Mouse (Mus musculus): ENCODE results near the gene Adap2. TPM values are rescaled to one million over a fixed set of nuclear protein-coding genes. Genes with fewer than 3 reads are reported as not detected.

Adap2 gene
- polyA plus RNA-seq (2014; fragmentation: Illumina TruSeq; extraction: RNeasy Lipid Tissue Mini Kit (QIAGEN cat#74804); ENCODE audit: insufficient read depth, low read depth, low replicate concordance), result 3.1 TPM

DNA sequence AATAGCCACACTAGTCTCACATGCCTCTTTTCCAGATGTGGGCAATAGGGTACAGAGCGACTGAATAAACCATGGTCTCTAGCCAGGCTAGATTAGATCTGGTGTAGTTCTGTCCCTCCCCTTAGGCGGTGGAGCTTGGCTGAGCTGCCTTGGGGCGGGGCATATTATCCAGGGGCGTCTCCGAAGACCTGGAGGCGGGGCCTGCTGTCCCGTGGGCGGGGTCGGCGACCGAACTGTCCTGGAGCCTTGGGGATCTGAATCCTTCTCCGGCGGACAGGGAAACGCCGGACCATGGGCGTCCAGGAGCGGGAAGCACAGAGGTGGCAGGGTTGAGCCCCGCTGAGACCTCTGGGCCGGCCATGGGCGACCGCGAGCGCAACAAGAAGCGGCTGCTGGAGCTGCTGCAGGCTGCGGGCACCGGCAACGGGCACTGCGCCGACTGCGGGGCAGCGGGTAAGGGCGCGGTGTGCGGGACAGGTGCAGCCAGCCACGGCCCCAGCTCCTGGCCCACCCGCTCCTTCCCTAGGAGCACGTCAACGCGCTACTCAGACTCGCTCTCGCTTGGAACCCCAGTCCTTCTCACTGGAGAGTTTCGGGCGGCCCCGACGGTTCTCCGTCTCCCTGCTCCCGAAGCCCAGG is at the start of gene Adap2:
Adap2 (plus strand) TSS at position 249 of the 639 bp plus-strand sequence.

DNA sequence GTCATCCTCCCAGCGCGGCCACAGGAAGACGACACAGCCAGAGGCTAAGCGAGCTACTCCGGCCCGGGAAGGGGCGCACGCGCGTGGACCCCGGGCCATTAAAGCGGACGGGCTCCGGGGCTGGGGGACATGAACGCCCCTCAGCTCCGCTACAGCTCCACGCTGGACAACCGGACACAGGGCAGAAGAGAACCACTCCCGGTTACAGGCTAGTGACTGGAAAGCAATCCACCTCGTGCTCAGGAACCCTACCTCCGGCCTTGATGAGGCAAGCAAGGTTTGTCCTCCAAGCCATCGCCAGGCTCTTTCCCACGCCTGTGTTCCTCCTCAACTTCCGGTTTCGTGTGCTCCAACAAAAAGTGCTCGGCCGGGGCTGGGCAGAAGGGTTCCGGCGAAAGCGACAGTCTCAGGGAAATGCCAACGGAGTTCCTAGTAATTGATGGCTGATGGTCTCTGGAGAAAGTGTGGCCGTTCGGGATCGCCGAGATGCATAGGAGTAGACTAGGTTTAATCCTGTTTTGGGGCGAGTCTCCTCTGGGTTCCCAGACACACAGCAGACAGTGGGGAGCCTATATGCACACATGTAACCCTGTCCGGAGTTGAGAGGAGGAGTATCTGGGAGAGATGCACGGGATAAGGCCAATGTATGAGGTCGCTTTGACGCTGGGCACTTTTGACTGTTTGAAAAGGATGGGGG is 11.9 kb upstream of the Adap2 start, which contains the start of gene Tefm:
Tefm (minus strand) TSS at position 351 of the 697 bp plus-strand sequence.

DNA sequence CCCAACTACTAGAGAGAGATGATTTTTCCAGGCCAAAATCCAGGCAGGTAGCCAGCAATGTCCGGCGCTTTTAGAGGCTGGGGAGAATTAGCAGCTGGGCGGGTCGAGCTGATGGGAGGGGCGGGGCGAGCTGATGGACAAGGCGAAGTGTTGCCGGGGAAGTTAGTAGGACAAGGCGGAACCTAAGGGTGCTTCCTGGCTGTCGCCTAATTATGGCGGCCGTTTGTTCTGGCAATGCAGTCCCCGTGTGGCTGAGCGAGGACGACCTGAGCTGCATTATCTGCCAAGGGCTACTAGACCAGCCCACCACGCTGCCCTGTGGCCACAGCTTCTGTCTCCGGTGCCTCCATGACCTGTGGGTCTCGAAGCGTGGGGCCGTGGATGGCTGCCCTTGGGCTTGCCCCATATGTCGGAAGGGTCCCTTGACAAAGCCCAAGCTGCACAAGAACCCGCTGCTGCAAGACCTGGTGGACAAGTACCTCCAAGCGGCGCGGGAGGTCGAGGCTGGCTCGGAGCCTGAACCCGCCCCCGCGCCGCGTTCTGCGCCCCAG is 29.9 kb downstream of the Adap2 start, which contains the start of gene Rnf135:
Rnf135 (plus strand) TSS at position 147 of the 551 bp plus-strand sequence.

DNA sequence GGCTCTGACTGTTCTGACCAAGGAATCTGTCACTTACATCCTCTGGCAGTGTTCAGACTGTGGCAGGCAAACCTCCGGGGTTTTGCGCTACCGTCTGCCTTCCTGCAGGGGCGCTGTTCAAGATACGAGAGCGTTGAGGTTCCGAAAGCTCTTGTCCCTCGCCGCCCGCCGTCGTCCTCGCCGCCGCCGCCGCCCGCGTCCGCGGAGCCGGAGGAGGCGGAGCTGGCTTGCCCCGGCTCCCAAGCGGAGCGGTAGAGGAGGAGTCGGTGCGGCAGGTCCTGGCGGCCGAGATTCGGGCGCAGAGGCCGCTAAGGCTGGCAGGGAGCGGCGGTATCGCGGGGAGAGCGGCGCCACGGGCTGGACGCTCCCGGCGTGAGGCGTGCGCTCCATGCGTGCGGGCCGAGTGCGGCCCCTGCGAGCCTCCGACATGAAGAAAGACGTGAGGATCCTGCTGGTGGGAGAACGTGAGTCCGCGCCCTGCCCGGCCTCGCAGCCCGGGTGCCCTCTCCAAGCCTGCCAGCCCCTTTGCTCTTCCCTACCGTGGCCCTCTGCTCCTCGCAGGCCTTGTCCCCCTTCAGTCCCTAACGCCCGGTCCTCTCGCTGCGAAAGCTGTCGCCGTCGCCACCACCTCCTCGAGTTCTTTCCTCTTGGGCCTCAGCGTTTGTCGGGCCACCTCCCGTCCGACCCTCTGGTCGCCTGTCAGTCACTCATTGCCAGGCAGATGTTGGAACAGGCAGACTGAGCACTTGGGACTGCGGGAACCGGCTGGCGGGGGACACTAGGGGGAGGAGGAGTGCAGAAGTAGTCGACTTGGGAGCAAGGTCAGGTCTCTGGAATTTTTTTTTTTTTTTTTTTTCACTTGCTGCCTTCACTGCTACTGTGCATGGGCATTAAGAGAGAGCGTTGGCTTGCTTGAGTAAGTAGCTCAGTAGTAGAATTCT is 55.2 kb downstream of the Adap2 start, which contains the start of gene Rhot1:
Rhot1 (plus strand) TSS at position 160 of the 941 bp plus-strand sequence.

Other genes with a start within 250 kb of the Adap2 start
- 15.4 TPM for gene Utp6, start 191.7 kb upstream of the Adap2 start, polyA plus RNA-seq (2014; fragmentation: Illumina TruSeq; extraction: RNeasy Lipid Tissue Mini Kit (QIAGEN cat#74804); ENCODE audit: insufficient read depth, low read depth, low replicate concordance)
- gene Suz12, start 161.0 kb upstream of the Adap2 start, polyA plus RNA-seq (2014; fragmentation: Illumina TruSeq; extraction: RNeasy Lipid Tissue Mini Kit (QIAGEN cat#74804); ENCODE audit: insufficient read depth, low read depth, low replicate concordance), result 15.1 TPM
- gene Crlf3, start 73.1 kb upstream of the Adap2 start, polyA plus RNA-seq (2014; fragmentation: Illumina TruSeq; extraction: RNeasy Lipid Tissue Mini Kit (QIAGEN cat#74804); ENCODE audit: insufficient read depth, low read depth, low replicate concordance), result 28.7 TPM
- gene Atad5, start 64.7 kb upstream of the Adap2 start, polyA plus RNA-seq (2014; fragmentation: Illumina TruSeq; extraction: RNeasy Lipid Tissue Mini Kit (QIAGEN cat#74804); ENCODE audit: insufficient read depth, low read depth, low replicate concordance), result 0.53 TPM
- gene Tefm, start 11.9 kb upstream of the Adap2 start, polyA plus RNA-seq (2014; fragmentation: Illumina TruSeq; extraction: RNeasy Lipid Tissue Mini Kit (QIAGEN cat#74804); ENCODE audit: insufficient read depth, low read depth, low replicate concordance), result 10.1 TPM
- 8.9 TPM for gene Rnf135, start 29.7 kb downstream of the Adap2 start, polyA plus RNA-seq (2014; fragmentation: Illumina TruSeq; extraction: RNeasy Lipid Tissue Mini Kit (QIAGEN cat#74804); ENCODE audit: insufficient read depth, low read depth, low replicate concordance)
- 24.8 TPM for gene Rhot1, start 54.9 kb downstream of the Adap2 start, polyA plus RNA-seq (2014; fragmentation: Illumina TruSeq; extraction: RNeasy Lipid Tissue Mini Kit (QIAGEN cat#74804); ENCODE audit: insufficient read depth, low read depth, low replicate concordance)
- 1.9 TPM for gene Rhbdl3, start 146.8 kb downstream of the Adap2 start, polyA plus RNA-seq (2014; fragmentation: Illumina TruSeq; extraction: RNeasy Lipid Tissue Mini Kit (QIAGEN cat#74804); ENCODE audit: insufficient read depth, low read depth, low replicate concordance)
- 4.3 TPM for gene 5730455P16Rik, start 223.9 kb downstream of the Adap2 start, polyA plus RNA-seq (2014; fragmentation: Illumina TruSeq; extraction: RNeasy Lipid Tissue Mini Kit (QIAGEN cat#74804); ENCODE audit: insufficient read depth, low read depth, low replicate concordance)
- 68.4 TPM for gene Zfp207, start 229.2 kb downstream of the Adap2 start, polyA plus RNA-seq (2014; fragmentation: Illumina TruSeq; extraction: RNeasy Lipid Tissue Mini Kit (QIAGEN cat#74804); ENCODE audit: insufficient read depth, low read depth, low replicate concordance)